Mouse (Mus musculus): Measurements from ENCODE around the gene Krtap7-1. TPM values are rescaled to one million over a fixed set of nuclear protein-coding genes. Genes with fewer than 3 reads are reported as not detected.

Krtap7-1 gene
- polyA plus RNA-seq, 1 experiment from 2014 or later = not detected

DNA sequence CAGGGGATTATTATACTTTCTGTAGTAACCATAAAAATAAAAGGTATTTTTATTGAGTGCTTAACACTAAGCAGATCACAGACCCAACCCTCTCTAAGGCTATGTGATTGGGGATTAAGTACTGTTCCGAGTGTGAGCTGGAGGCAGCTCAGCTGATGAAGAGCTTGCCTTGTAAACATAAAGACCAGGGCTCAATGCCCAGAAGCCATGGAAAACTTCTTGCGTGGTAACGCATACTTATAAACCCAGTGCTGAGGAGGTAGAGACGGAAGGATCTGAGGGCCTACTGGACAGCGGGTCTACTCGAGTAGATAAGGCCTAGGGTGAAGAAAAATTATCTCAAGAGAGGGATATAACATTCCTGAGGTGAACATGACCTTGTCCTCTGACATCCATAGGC lies 12.0 kb upstream of the Krtap7-1 start:
- H3K4me1 ChIP-seq (ENCODE audit: control insufficient read depth, insufficient read depth, low read length) = no peaks in the 10 kb centered on the region
- DNase-seq (ENCODE audit: low spot score) (no peak), ATAC-seq (peak; percentile 18; the same call in 1 of the 2 replicates)
- H3K9me3 ChIP-seq (replicated peaks; ENCODE audit: control insufficient read depth, low read length) = no peaks in the 10 kb centered on the region
- no peak overlapping the region for H3K4me2 ChIP-seq (ENCODE audit: low read length)
- WGBS = 78% methylated on average over 6 of the region's 6 CpGs
- no peaks in the 10 kb centered on the region for H3K27me3 ChIP-seq (replicated peaks; ENCODE audit: control insufficient read depth, insufficient read depth, low read length)
- no peaks in the 10 kb centered on the region for H3K36me3 ChIP-seq (ENCODE audit: control insufficient read depth, insufficient read depth, low read length)
- H3K4me3 ChIP-seq (ENCODE audit: low read depth, low read length) = no peak overlapping the region
- H3K27ac ChIP-seq (ENCODE audit: low read depth, low read length) = no peak overlapping the region
- no peak overlapping the region for H3K9ac ChIP-seq (ENCODE audit: low read length)

DNA sequence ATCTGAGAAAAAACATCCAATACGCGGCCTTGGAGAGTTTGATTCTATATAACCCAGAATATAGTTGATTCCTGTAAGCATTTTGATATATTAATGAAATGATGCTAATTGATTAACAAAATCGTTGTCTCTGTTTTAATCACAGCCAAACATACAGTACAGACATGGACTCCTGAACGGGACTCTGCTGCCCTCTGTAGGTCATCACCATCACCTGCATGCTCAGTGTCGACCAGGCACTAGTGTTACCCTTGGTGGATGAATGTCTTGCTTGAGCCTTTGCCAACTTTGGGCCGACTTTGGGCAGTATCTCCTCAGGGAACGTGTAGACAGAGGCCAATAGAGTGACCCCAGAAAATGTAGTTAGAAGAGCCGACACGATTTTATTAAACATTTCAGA lies 9.5 kb upstream of the Krtap7-1 start:
- ATAC-seq = peak; percentile 57
- Histone ChIP-seq H3K4me3 (ENCODE audit: low read depth, low read length) (no peak overlapping the region), H3K27ac (ENCODE audit: low read depth, low read length) (no peak overlapping the region), H3K36me3 (ENCODE audit: control insufficient read depth, insufficient read depth, low read length) (no peaks in the 10 kb centered on the region), H3K4me1 (ENCODE audit: control insufficient read depth, insufficient read depth, low read length) (peaks cover 12% of the 10 kb centered on the region), H3K27me3 (replicated peaks; ENCODE audit: control insufficient read depth, insufficient read depth, low read length) (no peaks in the 10 kb centered on the region), H3K9ac (ENCODE audit: low read length) (no peak overlapping the region), H3K4me2 (ENCODE audit: low read length) (no peak overlapping the region), H3K9me3 (replicated peaks; ENCODE audit: control insufficient read depth, low read length) (no peaks in the 10 kb centered on the region)
- peak; percentile 51 for DNase-seq (ENCODE audit: low spot score)
- 58% methylated on average over 9 of the region's 9 CpGs for WGBS

DNA sequence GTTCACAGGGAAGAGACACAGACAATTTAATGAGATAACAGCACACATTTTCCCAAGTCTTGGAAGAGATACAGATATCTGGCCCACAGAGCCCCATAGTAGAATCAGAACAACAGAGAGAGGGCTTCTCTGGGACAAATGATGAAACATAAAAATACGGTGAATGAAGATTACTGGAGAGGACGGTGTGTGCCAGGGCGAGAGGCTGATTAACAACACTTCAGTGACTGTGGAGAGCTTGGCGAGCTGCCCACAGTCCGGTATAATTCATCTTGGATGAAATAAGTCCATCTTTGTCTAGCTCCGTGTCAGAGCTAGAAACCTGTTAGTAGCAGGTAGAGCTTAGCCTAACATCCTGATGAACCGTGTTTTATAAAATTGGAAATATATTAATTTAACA lies 5.3 kb upstream of the Krtap7-1 start:
- ATAC-seq (peak; percentile 36), DNase-seq (ENCODE audit: low spot score) (peak; percentile 68)
- Histone ChIP-seq H3K9me3 (replicated peaks; ENCODE audit: control insufficient read depth, low read length) (no peaks in the 10 kb centered on the region), H3K36me3 (ENCODE audit: control insufficient read depth, insufficient read depth, low read length) (no peaks in the 10 kb centered on the region), H3K4me3 (ENCODE audit: low read depth, low read length) (no peak overlapping the region), H3K27ac (ENCODE audit: low read depth, low read length) (no peak overlapping the region), H3K4me2 (ENCODE audit: low read length) (peak overlapping the region; percentile 27), H3K4me1 (ENCODE audit: control insufficient read depth, insufficient read depth, low read length) (peaks cover 13% of the 10 kb centered on the region), H3K27me3 (replicated peaks; ENCODE audit: control insufficient read depth, insufficient read depth, low read length) (no peaks in the 10 kb centered on the region), H3K9ac (ENCODE audit: low read length) (no peak overlapping the region)
- 21% methylated on average over 7 of the region's 7 CpGs for WGBS

DNA sequence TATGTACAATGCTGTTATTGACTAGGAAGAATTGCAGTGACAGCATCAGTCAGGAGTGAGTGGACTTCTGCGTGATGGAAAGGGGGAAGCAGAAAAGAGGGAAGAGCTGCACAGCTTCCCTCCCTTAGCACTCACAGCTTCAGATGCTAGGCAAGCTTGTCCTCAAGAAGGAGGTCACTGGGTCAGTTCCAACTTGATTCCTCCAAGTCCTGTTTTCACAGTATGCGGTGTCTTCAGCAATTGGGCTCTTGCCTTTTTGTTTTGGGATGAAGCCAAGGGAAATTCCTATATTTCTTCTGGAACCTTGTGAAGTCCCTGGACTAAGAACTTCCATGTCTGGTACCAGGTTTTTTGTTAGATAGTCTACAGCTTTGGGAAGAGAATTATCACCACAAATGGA lies 4.6 kb downstream of the Krtap7-1 start:
- Histone ChIP-seq H3K4me1 (ENCODE audit: control insufficient read depth, insufficient read depth, low read length) (no peaks in the 10 kb centered on the region), H3K4me3 (ENCODE audit: low read depth, low read length) (no peak overlapping the region), H3K36me3 (ENCODE audit: control insufficient read depth, insufficient read depth, low read length) (no peaks in the 10 kb centered on the region), H3K9me3 (replicated peaks; ENCODE audit: control insufficient read depth, low read length) (no peaks in the 10 kb centered on the region), H3K4me2 (ENCODE audit: low read length) (no peak overlapping the region), H3K27me3 (replicated peaks; ENCODE audit: control insufficient read depth, insufficient read depth, low read length) (no peaks in the 10 kb centered on the region), H3K27ac (ENCODE audit: low read depth, low read length) (no peak overlapping the region), H3K9ac (ENCODE audit: low read length) (no peak overlapping the region)
- ATAC-seq (no peak), DNase-seq (ENCODE audit: low spot score) (no peak)
- 76% methylated on average over 2 of the region's 2 CpGs for WGBS

DNA sequence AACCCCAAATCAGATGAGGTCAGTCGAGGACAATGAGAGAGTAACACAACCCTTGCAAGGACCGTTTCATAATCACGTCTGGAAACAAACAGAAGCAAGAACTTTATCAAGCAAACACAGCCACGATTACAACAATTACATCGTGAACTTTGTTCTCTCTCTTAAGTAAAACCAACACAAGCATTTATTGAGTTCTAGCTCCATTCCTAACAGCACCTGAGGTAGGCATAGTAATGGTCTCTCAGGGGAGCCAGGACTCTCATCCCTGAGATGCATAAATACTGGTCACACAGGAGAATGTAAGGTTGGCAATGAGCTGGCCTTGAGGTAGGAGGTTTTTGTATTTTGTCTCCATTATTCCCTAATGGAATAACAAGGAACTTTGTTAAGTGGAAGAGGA lies 6.3 kb downstream of the Krtap7-1 start:
- Histone ChIP-seq H3K4me1 (ENCODE audit: control insufficient read depth, insufficient read depth, low read length) (no peaks in the 10 kb centered on the region), H3K27me3 (replicated peaks; ENCODE audit: control insufficient read depth, insufficient read depth, low read length) (no peaks in the 10 kb centered on the region), H3K9ac (ENCODE audit: low read length) (no peak overlapping the region), H3K4me2 (ENCODE audit: low read length) (no peak overlapping the region), H3K4me3 (ENCODE audit: low read depth, low read length) (no peak overlapping the region), H3K36me3 (ENCODE audit: control insufficient read depth, insufficient read depth, low read length) (no peaks in the 10 kb centered on the region), H3K9me3 (replicated peaks; ENCODE audit: control insufficient read depth, low read length) (no peaks in the 10 kb centered on the region), H3K27ac (ENCODE audit: low read depth, low read length) (no peak overlapping the region)
- ATAC-seq (no peak), DNase-seq (ENCODE audit: low spot score) (no peak)
- WGBS = 89% methylated on average over 5 of the region's 5 CpGs

DNA sequence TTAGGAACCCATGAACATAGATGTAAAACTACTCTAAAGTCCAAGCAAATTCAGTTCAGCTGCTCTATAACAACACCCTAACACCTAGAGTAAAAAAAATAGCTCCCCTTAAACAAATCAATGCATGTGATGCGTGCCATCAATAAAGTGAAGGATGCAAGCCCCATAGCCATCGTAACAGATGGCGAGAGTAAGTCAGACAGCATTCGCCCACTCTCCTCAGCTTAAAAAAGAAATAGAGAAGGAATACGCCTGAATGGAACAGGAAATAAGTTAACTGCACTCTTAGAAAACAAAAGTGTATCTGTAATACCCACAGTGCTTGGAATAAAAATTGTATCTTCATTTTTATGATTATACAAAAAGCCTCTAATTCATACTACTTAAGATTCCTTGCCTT lies 11.1 kb downstream of the Krtap7-1 start:
- Histone ChIP-seq H3K4me2 (ENCODE audit: low read length) (no peak overlapping the region), H3K9ac (ENCODE audit: low read length) (no peak overlapping the region), H3K4me3 (ENCODE audit: low read depth, low read length) (no peak overlapping the region), H3K27ac (ENCODE audit: low read depth, low read length) (no peak overlapping the region), H3K27me3 (replicated peaks; ENCODE audit: control insufficient read depth, insufficient read depth, low read length) (no peaks in the 10 kb centered on the region), H3K36me3 (ENCODE audit: control insufficient read depth, insufficient read depth, low read length) (no peaks in the 10 kb centered on the region), H3K9me3 (replicated peaks; ENCODE audit: control insufficient read depth, low read length) (no peaks in the 10 kb centered on the region), H3K4me1 (ENCODE audit: control insufficient read depth, insufficient read depth, low read length) (no peaks in the 10 kb centered on the region)
- no peak for DNase-seq (ENCODE audit: low spot score)
- no peak for ATAC-seq
- WGBS = 88% methylated on average over 5 of the region's 5 CpGs

DNA sequence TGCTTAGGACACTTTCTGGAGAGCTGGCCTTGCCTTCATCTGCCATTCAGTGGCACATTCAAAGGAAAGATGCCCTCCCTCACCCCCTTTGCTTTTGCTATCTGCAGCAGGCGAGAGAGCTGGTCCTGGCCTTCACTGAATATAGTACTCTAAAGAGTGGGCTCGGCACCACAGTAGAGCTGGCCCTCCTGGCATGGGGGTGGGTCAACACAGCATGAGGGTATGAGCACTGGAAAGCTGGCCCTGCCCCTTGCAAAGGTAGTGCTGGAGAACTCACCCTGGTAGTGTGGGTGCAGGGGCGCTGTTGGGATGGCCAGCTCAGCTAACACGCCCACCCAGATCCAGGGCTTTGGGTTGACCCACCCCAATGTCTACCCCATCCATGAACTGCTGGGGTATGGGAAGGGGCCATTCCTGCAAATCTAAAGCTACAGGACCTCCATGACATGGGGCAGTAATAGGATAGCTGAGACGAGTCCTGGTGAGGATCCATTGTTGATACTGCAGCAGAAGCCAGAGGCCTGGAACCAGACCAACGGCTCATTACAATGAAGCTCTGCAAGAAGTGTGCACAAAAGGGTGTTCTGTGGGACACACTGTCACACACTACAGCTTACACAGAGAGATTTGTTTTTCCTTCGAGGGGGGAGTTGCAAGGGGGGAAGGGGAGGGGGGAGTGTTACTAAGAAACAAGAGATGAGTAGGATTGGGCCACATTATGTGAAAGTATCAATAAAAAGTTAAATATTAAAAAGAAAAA lies 12.5 kb downstream of the Krtap7-1 start:
- no peaks in the 10 kb centered on the region for H3K36me3 ChIP-seq (ENCODE audit: control insufficient read depth, insufficient read depth, low read length)
- ATAC-seq (peak; percentile 26; the same call in 1 of the 2 replicates), DNase-seq (ENCODE audit: low spot score) (no peak)
- no peak overlapping the region for H3K9ac ChIP-seq (ENCODE audit: low read length)
- H3K27ac ChIP-seq (ENCODE audit: low read depth, low read length) = no peak overlapping the region
- WGBS = 68% methylated on average over 7 of the region's 7 CpGs
- no peaks in the 10 kb centered on the region for H3K4me1 ChIP-seq (ENCODE audit: control insufficient read depth, insufficient read depth, low read length)
- no peaks in the 10 kb centered on the region for H3K27me3 ChIP-seq (replicated peaks; ENCODE audit: control insufficient read depth, insufficient read depth, low read length)
- no peak overlapping the region for H3K4me2 ChIP-seq (ENCODE audit: low read length)
- H3K9me3 ChIP-seq (replicated peaks; ENCODE audit: control insufficient read depth, low read length) = no peaks in the 10 kb centered on the region
- no peak overlapping the region for H3K4me3 ChIP-seq (ENCODE audit: low read depth, low read length)

DNA sequence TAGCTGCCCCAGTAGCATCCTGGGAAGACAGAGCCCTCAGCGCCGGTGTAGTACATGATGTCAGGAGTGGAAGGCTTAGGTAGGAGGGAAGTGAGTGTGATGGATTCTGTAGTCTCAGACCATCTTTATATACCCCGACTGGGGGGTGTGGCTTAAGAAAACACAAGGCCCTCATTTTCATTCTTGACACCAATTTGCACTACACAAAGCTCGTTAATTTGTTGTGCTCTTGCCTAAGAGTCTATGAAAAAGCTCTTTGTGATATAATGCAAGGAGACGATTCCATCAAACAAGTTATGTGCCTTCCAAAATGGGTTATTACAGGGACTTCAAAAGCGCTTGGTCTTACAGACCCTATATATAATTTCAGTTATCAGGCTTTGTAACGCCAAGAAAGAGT lies 20.3 kb downstream of the Krtap7-1 start, which contains the start of gene Krtap8-1:
Gene Krtap8-1, minus strand, starts transcription at position 101 of the 400 bp plus-strand sequence.
- Histone ChIP-seq H3K4me2 (ENCODE audit: low read length) (no peak within 1 kb of the TSS), H3K27ac (ENCODE audit: low read depth, low read length) (no peak within 1 kb of the TSS), H3K4me3 (ENCODE audit: low read depth, low read length) (no peak within 1 kb of the TSS), H3K4me1 (ENCODE audit: control insufficient read depth, insufficient read depth, low read length) (no peaks in the 10 kb centered on the region), H3K9ac (ENCODE audit: low read length) (no peak within 1 kb of the TSS), H3K27me3 (replicated peaks; ENCODE audit: control insufficient read depth, insufficient read depth, low read length) (no peaks in the 10 kb centered on the region), H3K36me3 (ENCODE audit: control insufficient read depth, insufficient read depth, low read length) (no peaks in the 10 kb centered on the region), H3K9me3 (replicated peaks; ENCODE audit: control insufficient read depth, low read length) (no peaks in the 10 kb centered on the region)
- no peak for ATAC-seq
- WGBS = 58% methylated on average over 7 of the region's 7 CpGs
- DNase-seq (ENCODE audit: low spot score) = no peak

DNA sequence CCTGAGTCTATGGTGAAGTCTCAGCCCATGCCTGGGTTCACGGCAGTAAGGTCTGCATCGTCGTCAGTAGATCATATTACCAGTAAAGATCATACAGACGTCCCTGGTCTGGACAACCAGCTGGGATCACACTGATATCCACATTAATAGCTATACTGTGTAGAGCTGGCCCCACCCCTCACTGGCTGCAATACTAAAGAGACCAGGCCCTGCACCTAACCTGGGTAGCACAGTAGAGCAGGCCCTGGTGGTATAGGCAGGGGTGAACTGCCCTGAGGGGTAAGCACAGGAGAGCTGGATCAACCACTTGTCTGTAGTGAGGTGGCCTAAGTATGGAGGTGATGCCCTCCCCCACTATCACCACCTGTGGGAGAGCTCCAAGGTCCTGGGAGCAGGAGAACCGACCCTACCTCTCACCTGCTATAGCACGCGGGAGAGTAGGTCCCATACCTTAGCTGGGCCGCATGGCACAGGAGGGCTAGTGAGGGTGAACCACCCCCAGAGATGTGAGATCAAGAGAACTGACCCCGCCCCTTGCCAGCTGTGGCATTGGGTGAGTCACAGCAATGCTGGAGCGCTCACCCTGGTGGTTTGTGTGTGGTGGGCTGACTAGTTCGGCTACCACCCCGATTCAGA lies 30.3 kb downstream of the Krtap7-1 start:
- no peak overlapping the region for H3K9ac ChIP-seq (ENCODE audit: low read length)
- 91% methylated on average over 12 of the region's 12 CpGs for WGBS
- DNase-seq (ENCODE audit: low spot score) (no peak), ATAC-seq (no peak)
- H3K4me1 ChIP-seq (ENCODE audit: control insufficient read depth, insufficient read depth, low read length) = no peaks in the 10 kb centered on the region
- H3K27me3 ChIP-seq (replicated peaks; ENCODE audit: control insufficient read depth, insufficient read depth, low read length) = no peaks in the 10 kb centered on the region
- H3K27ac ChIP-seq (ENCODE audit: low read depth, low read length) = no peak overlapping the region
- no peaks in the 10 kb centered on the region for H3K36me3 ChIP-seq (ENCODE audit: control insufficient read depth, insufficient read depth, low read length)
- H3K9me3 ChIP-seq (replicated peaks; ENCODE audit: control insufficient read depth, low read length) = no peaks in the 10 kb centered on the region
- H3K4me2 ChIP-seq (ENCODE audit: low read length) = no peak overlapping the region
- H3K4me3 ChIP-seq (ENCODE audit: low read depth, low read length) = no peak overlapping the region
